In the genomic region with DNA sequence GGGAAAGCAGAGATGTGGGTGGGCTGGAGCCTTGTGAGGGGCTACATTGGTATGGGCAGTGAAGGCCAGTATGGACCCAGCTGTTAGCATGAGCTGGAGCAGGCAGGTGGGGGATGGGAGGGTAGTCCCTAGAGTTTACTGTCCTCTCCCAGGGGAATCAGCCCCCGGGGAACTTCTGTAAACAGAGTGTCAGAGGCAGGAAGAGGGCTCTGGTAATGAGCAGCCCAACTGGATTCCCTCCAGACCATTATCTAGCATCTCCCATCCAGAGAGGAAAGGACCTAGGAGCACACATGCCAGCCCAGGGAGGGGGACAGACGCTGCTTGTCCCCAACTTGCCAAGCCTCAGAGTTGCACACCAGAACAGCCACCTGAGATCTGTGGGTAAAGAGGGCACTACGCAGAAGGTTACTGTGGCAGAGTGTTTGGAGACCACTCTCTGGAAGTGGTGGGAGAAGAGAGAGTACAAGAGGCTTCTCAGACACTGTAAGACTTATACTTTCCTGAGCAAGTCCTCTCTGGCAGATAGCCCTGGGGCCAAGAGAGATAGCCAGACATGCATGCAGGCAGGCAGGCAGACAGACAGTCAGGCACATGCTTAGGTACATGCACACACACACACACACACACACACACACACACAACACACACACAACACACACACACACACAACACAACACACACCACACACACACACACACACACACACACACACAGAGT, we compare ENCODE assay signal across 8 mouse cellular contexts. TPM values are rescaled to one million over a fixed set of nuclear protein-coding genes. Genes with fewer than 3 reads are reported as not detected.
DNase-seq lines count a peak whose midpoint lies in the region; ATAC-seq and TF ChIP-seq lines count a peak whose summit lies in the region.

No protein-coding gene starts in this region.

- no peak for DNase-seq in left cerebral cortex, adult 2 months (ENCODE audit: extremely low spot score in 1 of 2, low spot score in 2 of 2)
- no peak for DNase-seq in left cerebral cortex, postnatal 4 days
- no peak for DNase-seq in hindbrain, embryonic 11.5 days (ENCODE audit: low spot score)
- DNase-seq in liver, adult 2 months (ENCODE audit: extremely low read depth, low read depth, low spot score), result peak; percentile 52
- no peak for DNase-seq in thymus, postnatal 0 days (ENCODE audit: low spot score)
- DNase-seq in right cerebral cortex, postnatal 14 days, result no peak
- no peak for DNase-seq in layer of hippocampus, postnatal 36 days

- no peak overlapping the region for H3K9ac ChIP-seq in hindbrain, embryonic 11.5 days (ENCODE audit: low read depth, low read length)
- peak overlapping the region; percentile 31 for H3K9ac ChIP-seq in liver, adult 2 months (ENCODE audit: low read depth, low read length)

- no peak for ATAC-seq in hindbrain, embryonic 11.5 days (ENCODE audit: low FRiP score)

- no peaks in the 10 kb centered on the region for H3K9me3 ChIP-seq in hindbrain, embryonic 11.5 days (ENCODE audit: control insufficient read depth, low read length)

- no peaks in the 10 kb centered on the region for H3K27me3 ChIP-seq in hindbrain, embryonic 11.5 days (ENCODE audit: control insufficient read depth, insufficient read depth, low read length)
- H3K27me3 ChIP-seq in liver, adult 2 months (ENCODE audit: control insufficient read depth, insufficient read depth, low read length), result no peaks in the 10 kb centered on the region
- no peaks in the 10 kb centered on the region for H3K27me3 ChIP-seq in myocyte (ENCODE audit: control insufficient read depth, insufficient read depth, insufficient read length)

- H3K4me2 ChIP-seq in hindbrain, embryonic 11.5 days (replicated peaks; ENCODE audit: low read depth, low read length), result peak overlapping the region; percentile 90
- H3K4me2 ChIP-seq in myocyte (ENCODE audit: low read depth), result peak overlapping the region; percentile 90

- TF ChIP-seq CTCF in left cerebral cortex, adult 2 months (IDR thresholded peaks at IDR 0.05), result no peak
- TF ChIP-seq CTCF in liver, adult 2 months (IDR thresholded peaks at IDR 0.05; ENCODE audit: low read depth, low read length), result no peak

- no peaks in the 10 kb centered on the region for H3K36me3 ChIP-seq in hindbrain, embryonic 11.5 days (ENCODE audit: control insufficient read depth, insufficient read depth, low read length)
- no peaks in the 10 kb centered on the region for H3K36me3 ChIP-seq in liver, adult 2 months (ENCODE audit: control insufficient read depth, insufficient read depth, low read length)
- H3K36me3 ChIP-seq in myocyte (ENCODE audit: control insufficient read depth, insufficient read depth), result no peaks in the 10 kb centered on the region

- WGBS in hindbrain, embryonic 11.5 days, result 56% methylated on average over 3 of the region's 3 CpGs
- 13% methylated on average over 3 of the region's 3 CpGs for WGBS in liver, adult 2 months

- H3K79me2 ChIP-seq in liver, adult 2 months (ENCODE audit: control insufficient read depth, insufficient read depth, low read length), result peaks cover 22% of the 10 kb centered on the region; the same call in 1 of the 2 replicates
- peaks cover 51% of the 10 kb centered on the region for H3K79me2 ChIP-seq in myocyte (ENCODE audit: control insufficient read depth, insufficient read depth)

- H3K4me3 ChIP-seq in left cerebral cortex, adult 2 months, result peak overlapping the region; percentile 69
- peak overlapping the region; percentile 60; the same call in 1 of the 2 replicates for H3K4me3 ChIP-seq in hindbrain, embryonic 11.5 days (ENCODE audit: low read depth, low read length)
- H3K4me3 ChIP-seq in liver, adult 2 months (ENCODE audit: insufficient read depth, low read depth, low read length), result peak overlapping the region; percentile 13; the same call in 1 of the 2 replicates
- H3K4me3 ChIP-seq in myocyte, result peak overlapping the region; percentile 61

- H3K27ac ChIP-seq in left cerebral cortex, adult 2 months, result peak overlapping the region; percentile 87
- H3K27ac ChIP-seq in hindbrain, embryonic 11.5 days (ENCODE audit: low read depth, low read length), result no peak overlapping the region
- peak overlapping the region; percentile 57 for H3K27ac ChIP-seq in liver, adult 2 months (replicated peaks; ENCODE audit: insufficient read depth, low read depth, low read length)

- intact Hi-C loops in left cerebral cortex, adult 2 months (cut with DNase I), result no loop called here
- intact Hi-C loops in left cerebral cortex, postnatal 4 days (cut with DNase I), result no loop called here

- H3K4me1 ChIP-seq in hindbrain, embryonic 11.5 days (replicated peaks; ENCODE audit: control insufficient read depth, insufficient read depth, low read length), result peaks cover 6% of the 10 kb centered on the region; the same call in 1 of the 2 replicates
- peaks cover 30% of the 10 kb centered on the region for H3K4me1 ChIP-seq in liver, adult 2 months (ENCODE audit: control insufficient read depth, insufficient read depth, low read length)

- peak overlapping the region; percentile 48 for H3ac ChIP-seq in myocyte (ENCODE audit: control insufficient read depth, insufficient read length)

- no peak for TF ChIP-seq POLR2A in liver, adult 2 months (IDR thresholded peaks at IDR 0.05; ENCODE audit: extremely low read depth, insufficient read depth, low read length)
- no peak for TF ChIP-seq POLR2A in myocyte (IDR thresholded peaks at IDR 0.05; ENCODE audit: insufficient read length, low read depth)

TF ChIP-seq in myocyte, 11 proteins besides CTCF, POLR2A, EP300 and RAD21 (continues in another document):
- no peak for TF ChIP-seq USF1 (IDR thresholded peaks at IDR 0.05; ENCODE audit: low read depth)
- peak in 1 of 3 experiments; percentile 25 for TF ChIP-seq MYOG (IDR thresholded peaks at IDR 0.05; ENCODE audit: control insufficient read depth in 1 of 3, insufficient read depth in 1 of 3, insufficient read length in 2 of 3, low read depth in 2 of 3)
- TF ChIP-seq TCF12 (IDR thresholded peaks at IDR 0.05; ENCODE audit: insufficient read depth, poor library complexity, severe bottlenecking), result no peak
- TF ChIP-seq E2F4 (IDR thresholded peaks at IDR 0.05; ENCODE audit: insufficient read depth), result no peak
- peak in 1 of 3 experiments; percentile 44 for TF ChIP-seq MYOD1 (IDR thresholded peaks at IDR 0.05; ENCODE audit: control insufficient read depth in 1 of 3, insufficient read length in 2 of 3, low read depth in 2 of 3)
- no peak for TF ChIP-seq SRF (IDR thresholded peaks at IDR 0.05; ENCODE audit: control insufficient read depth, insufficient read length, low read depth)
- TF ChIP-seq REST (IDR thresholded peaks at IDR 0.05; ENCODE audit: insufficient read depth, insufficient read length), result no peak
- TF ChIP-seq CEBPB (IDR thresholded peaks at IDR 0.05; ENCODE audit: insufficient read depth, poor library complexity, severe bottlenecking), result no peak
- TF ChIP-seq MAX (IDR thresholded peaks at IDR 0.05; ENCODE audit: low read depth), result no peak
- TF ChIP-seq TCF3 (IDR thresholded peaks at IDR 0.05; ENCODE audit: insufficient read length, low read depth), result no peak

RNA-seq across cellular contexts. Expression of a gene that starts 1.5 kb away (rescaled TPM):
- total RNA-seq in left cerebral cortex, adult 2 months (2021), result 10 to 100 TPM; 56.9 to 62.2 TPM
- 10 to 100 TPM; 40.0 to 40.2 TPM for total RNA-seq in left cerebral cortex, postnatal 4 days (2021)
- 49.1 and 54.0 TPM in 2 replicates for polyA plus RNA-seq in hindbrain, embryonic 11.5 days (2014; fragmentation: Nextera tagmentation; extraction: Ambion mirVana)
- total RNA-seq in liver, adult 2 months (2014; rRNA removed), result 76.3 and 81.0 TPM in 2 replicates
- polyA plus RNA-seq in liver, adult 2 months (2012; rRNA removed), result 37.7 and 43.1 TPM in 2 replicates
- 69.5 TPM for polyA plus RNA-seq in myocyte (2012; fragmentation: generic; extraction: Trizol)
- polyA plus RNA-seq in thymus, postnatal 0 days (2015; fragmentation: Nextera tagmentation; extraction: Ambion mirVana), result 47.3 and 48.7 TPM in 2 replicates
- 10 to 100 TPM; 61.7 to 65.6 TPM for total RNA-seq in layer of hippocampus, postnatal 36 days (2021)

RNA-seq across cellular contexts. Expression of a gene that starts 1.5 kb away (rescaled TPM):
- 10 to 100 TPM; 11.5 to 13.1 TPM for total RNA-seq in left cerebral cortex, adult 2 months (2021)
- total RNA-seq in left cerebral cortex, postnatal 4 days (2021), result 1 to 10 TPM; 2.6 to 3.2 TPM
- polyA plus RNA-seq in hindbrain, embryonic 11.5 days (2014; fragmentation: Nextera tagmentation; extraction: Ambion mirVana), result 7.9 and 9.4 TPM in 2 replicates
- 4.0 and 5.1 TPM in 2 replicates for total RNA-seq in liver, adult 2 months (2014; rRNA removed)
- 12.6 and 18.0 TPM in 2 replicates for polyA plus RNA-seq in liver, adult 2 months (2012; rRNA removed)
- 34.7 TPM for polyA plus RNA-seq in myocyte (2012; fragmentation: generic; extraction: Trizol)
- 2.0 and 2.4 TPM in 2 replicates for polyA plus RNA-seq in thymus, postnatal 0 days (2015; fragmentation: Nextera tagmentation; extraction: Ambion mirVana)
- 1 to 10 TPM; 4.4 to 5.7 TPM for total RNA-seq in layer of hippocampus, postnatal 36 days (2021)

RNA-seq across cellular contexts. Expression of a gene that starts 16.5 kb away (rescaled TPM):
- total RNA-seq in left cerebral cortex, adult 2 months (2021), result 10 to 100 TPM; 78.1 to 94.1 TPM
- total RNA-seq in left cerebral cortex, postnatal 4 days (2021), result 10 to 100 TPM; 76.7 to 85.7 TPM
- polyA plus RNA-seq in hindbrain, embryonic 11.5 days (2014; fragmentation: Nextera tagmentation; extraction: Ambion mirVana), result 113 and 117 TPM in 2 replicates
- total RNA-seq in liver, adult 2 months (2014; rRNA removed), result 36.8 and 41.7 TPM in 2 replicates
- 10.8 and 13.5 TPM in 2 replicates for polyA plus RNA-seq in liver, adult 2 months (2012; rRNA removed)
- 98.6 TPM for polyA plus RNA-seq in myocyte (2012; fragmentation: generic; extraction: Trizol)
- polyA plus RNA-seq in thymus, postnatal 0 days (2015; fragmentation: Nextera tagmentation; extraction: Ambion mirVana), result 147 and 155 TPM in 2 replicates
- 10 to 100 TPM; 84.4 to 90.4 TPM for total RNA-seq in layer of hippocampus, postnatal 36 days (2021)

RNA-seq across cellular contexts. Expression of a gene that starts 38.3 kb away (rescaled TPM):
- total RNA-seq in left cerebral cortex, adult 2 months (2021), result 10 to 100 TPM; 76.7 to 92.0 TPM
- 100 to 1,000 TPM in 1 of 2 experiments, 10 to 100 TPM in 1; 99.4 to 104 TPM for total RNA-seq in left cerebral cortex, postnatal 4 days (2021)
- 14.4 and 15.0 TPM in 2 replicates for polyA plus RNA-seq in hindbrain, embryonic 11.5 days (2014; fragmentation: Nextera tagmentation; extraction: Ambion mirVana)
- 6.1 and 8.5 TPM in 2 replicates for total RNA-seq in liver, adult 2 months (2014; rRNA removed)
- 17.3 and 22.7 TPM in 2 replicates for polyA plus RNA-seq in liver, adult 2 months (2012; rRNA removed)
- 15.2 TPM for polyA plus RNA-seq in myocyte (2012; fragmentation: generic; extraction: Trizol)
- polyA plus RNA-seq in thymus, postnatal 0 days (2015; fragmentation: Nextera tagmentation; extraction: Ambion mirVana), result 51.9 and 55.0 TPM in 2 replicates
- total RNA-seq in layer of hippocampus, postnatal 36 days (2021), result 10 to 100 TPM; 79.4 to 96.0 TPM

RNA-seq across cellular contexts. Expression of a gene that starts 46.8 kb away (rescaled TPM):
- total RNA-seq in left cerebral cortex, adult 2 months (2021), result 10 to 100 TPM; 12.9 to 16.2 TPM
- 10 to 100 TPM; 29.0 to 32.8 TPM for total RNA-seq in left cerebral cortex, postnatal 4 days (2021)
- 26.3 and 27.6 TPM in 2 replicates for polyA plus RNA-seq in hindbrain, embryonic 11.5 days (2014; fragmentation: Nextera tagmentation; extraction: Ambion mirVana)
- 0.47 and 0.55 TPM in 2 replicates for total RNA-seq in liver, adult 2 months (2014; rRNA removed)
- 1.7 and 2.5 TPM in 2 replicates for polyA plus RNA-seq in liver, adult 2 months (2012; rRNA removed)
- polyA plus RNA-seq in myocyte (2012; fragmentation: generic; extraction: Trizol), result 29.6 TPM
- 3.6 and 5.3 TPM in 2 replicates for polyA plus RNA-seq in thymus, postnatal 0 days (2015; fragmentation: Nextera tagmentation; extraction: Ambion mirVana)
- total RNA-seq in layer of hippocampus, postnatal 36 days (2021), result 10 to 100 TPM; 13.1 to 14.6 TPM

Comparison
In these comparisons a context has a peak if more than half of its experiments do, and no peak if none do; other contexts are left out.
1. H3K4me3 ChIP-seq: peak in every context shown above with its lines; median percentile 69 in left cerebral cortex, adult 2 months; 61 in myocyte; 60 in hindbrain, embryonic 11.5 days; 13 in liver, adult 2 months.